Mouse (Mus musculus): ENCODE data around the gene Hoxd4.

Gene Hoxd4

GRCm38 (mm10) chr2:74748436-74748995, 36.8 kb downstream of the Hoxd4 start:
- no peak for DNase-seq

GRCm38 (mm10) chr2:74749337-74750121, 37.8 kb downstream of the Hoxd4 start:
- peak; percentile 58 for DNase-seq

GRCm38 (mm10) chr2:74750731-74751250, 39.1 kb downstream of the Hoxd4 start:
- DNase-seq, result no peak

- DNase-seq, result no peak
Measured at GRCm38 (mm10) chr2:74751861-74752260, 40.1 kb downstream of the Hoxd4 start.

- DNase-seq, result no peak
Measured at GRCm38 (mm10) chr2:74752431-74753174, 40.9 kb downstream of the Hoxd4 start.

GRCm38 (mm10) chr2:74753175-74753523, 41.4 kb downstream of the Hoxd4 start:
- no peak for DNase-seq

- DNase-seq, result no peak
Measured at GRCm38 (mm10) chr2:74753711-74754110, 42.0 kb downstream of the Hoxd4 start.

GRCm38 (mm10) chr2:74760146-74760545, 48.4 kb downstream of the Hoxd4 start:
- DNase-seq, result no peak

GRCm38 (mm10) chr2:74761941-74762340, 50.2 kb downstream of the Hoxd4 start:
- DNase-seq, result no peak

GRCm38 (mm10) chr2:74762522-74763244, 51.0 kb downstream of the Hoxd4 start, which contains the start of gene Hoxd1:
Gene Hoxd1 (plus strand): TSS chr2:74762980.
- DNase-seq, result peak; percentile 61

- DNase-seq, result no peak
Measured at GRCm38 (mm10) chr2:74763245-74763735, 51.6 kb downstream of the Hoxd4 start.

GRCm38 (mm10) chr2:74763976-74764375, 52.2 kb downstream of the Hoxd4 start:
- DNase-seq, result no peak

- no peak for DNase-seq
Measured at GRCm38 (mm10) chr2:74774359-74774758, 62.6 kb downstream of the Hoxd4 start.

- DNase-seq, result no peak
Measured at GRCm38 (mm10) chr2:74777536-74778275, 66.0 kb downstream of the Hoxd4 start.
